Mouse (Mus musculus) cortical plate, adult 2 months (tissue): ENCODE results near the gene Tktl1.

Source experiments
- CTCF ChIP-seq: fragments of 200-500 bp; IDR thresholded peaks from 2 replicates; pipeline ENCODE4 v1.5.1; 2011; ENCODE audit warnings: mild to moderate bottlenecking, control low read depth, low read length; ENCODE audit not compliant: insufficient read depth; ENCODE audit errors: extremely low read depth
- POLR2A ChIP-seq: fragments of 200-500 bp; IDR thresholded peaks from 2 replicates; pipeline ENCODE4 v1.6.1; 2011; ENCODE audit warnings: mild to moderate bottlenecking, low read length, control low read depth; ENCODE audit not compliant: insufficient read depth; ENCODE audit errors: extremely low read depth

DNA sequence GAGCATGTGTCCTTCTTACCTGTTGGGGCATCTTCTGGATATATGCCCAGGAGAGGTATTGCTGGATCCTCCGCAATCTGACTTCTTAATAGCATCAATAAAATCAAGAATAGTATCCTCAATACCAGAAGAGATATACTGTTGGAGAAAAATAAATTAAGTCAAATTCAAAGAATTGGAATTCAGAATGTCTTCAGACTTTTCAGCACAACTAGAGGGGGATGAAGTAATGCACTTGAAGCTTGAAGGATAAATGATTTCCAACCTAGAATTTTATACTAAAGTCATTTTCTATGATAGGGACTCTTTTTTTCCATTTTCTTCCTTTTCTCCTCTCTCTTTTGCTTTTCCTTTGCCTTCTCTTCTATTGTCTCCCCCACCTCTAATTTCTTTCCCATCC is 9.3 kb upstream of the Tktl1 start, which contains the start of gene Tex28:
- no peak for TF ChIP-seq CTCF
- TF ChIP-seq POLR2A, result no peak
